Mouse (Mus musculus): ENCODE data around the gene Gsc2. TPM values are rescaled to one million over a fixed set of nuclear protein-coding genes. Genes with fewer than 3 reads are reported as not detected.

Gene Gsc2
- total and polyA plus RNA-seq, 3 experiments: not detected

DNA sequence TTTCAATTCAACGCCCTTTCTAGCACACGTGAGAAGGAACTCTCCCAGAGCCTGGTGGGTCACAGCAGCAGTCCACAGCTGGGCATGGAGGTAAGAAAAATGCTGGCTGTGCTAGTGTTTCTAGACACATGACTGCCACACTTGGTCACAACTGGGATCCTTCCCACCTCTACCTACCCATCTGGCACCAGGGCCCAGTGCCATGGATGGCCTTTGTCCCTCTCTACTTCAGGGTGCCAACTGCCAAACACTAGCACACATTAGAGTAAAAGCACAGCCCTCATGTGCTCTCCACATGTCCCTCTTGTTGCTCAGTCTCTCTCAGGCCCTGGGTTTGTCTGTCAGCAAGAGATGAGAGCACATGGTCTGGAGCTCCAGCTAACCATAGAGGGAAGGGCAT lies 14.8 kb upstream of the Gsc2 start:
- dilution Hi-C loops (cut with MboI; ENCODE audit: extremely low pct_ligation_motif_present, extremely low pct_unique_long_range_greater_than_20kb, low sequenced_read_pairs): no loop called here
- Histone ChIP-seq H3K27ac (ENCODE audit: insufficient read depth, low read depth) (no peak overlapping the region), H3K9ac (ENCODE audit: insufficient read depth, low read depth) (no peak overlapping the region), H3K79me2 (replicated peaks; ENCODE audit: control insufficient read depth, extremely low read depth, insufficient read depth, poor library complexity, severe bottlenecking) (no peaks in the 10 kb centered on the region), H3K4me2 (ENCODE audit: insufficient read depth, low read depth, poor library complexity, severe bottlenecking) (no peak overlapping the region), H3K36me3 (replicated peaks in 1 of 2; ENCODE audit: control insufficient read depth in 1 of 2, insufficient read depth in 1 of 2, low read length in 1 of 2) (peaks cover 18 to 24% of the 10 kb centered on the region in 2 experiments), H3K9me3 (replicated peaks; ENCODE audit: low read length) (no peaks in the 10 kb centered on the region), H3K4me3 (replicated peaks in 1 of 3; ENCODE audit: low read depth in 2 of 3, low read length in 2 of 3, poor library complexity in 1 of 3) (no peak overlapping the region), H3K27me3 (replicated peaks) (peaks cover 12% of the 10 kb centered on the region), H3K4me1 (ENCODE audit: control insufficient read depth in 1 of 2, insufficient read depth in 2 of 2) (peaks cover 7 to 32% of the 10 kb centered on the region in 2 experiments)
- in situ Hi-C loops (cut with MboI; ENCODE audit: low pct_ligation_motif_present, low pct_unique_long_range_greater_than_20kb, low sequenced_read_pairs): no loop called here
- TF ChIP-seq MEF2A (IDR thresholded peaks at IDR 0.05; ENCODE audit: borderline replicate concordance, low read depth, low read length) (no peak), CTCF (conservative IDR thresholded peaks at IDR 0.05 in 1 of 2, IDR thresholded peaks at IDR 0.05 in 1 of 2; ENCODE audit: low read depth in 2 of 2, low read length in 2 of 2) (no peak), UBTF (IDR thresholded peaks at IDR 0.05; ENCODE audit: low read depth, low read length) (no peak), ZMIZ1 (IDR thresholded peaks at IDR 0.05; ENCODE audit: low read depth, low read length) (no peak), ZKSCAN1 (IDR thresholded peaks at IDR 0.05; ENCODE audit: borderline replicate concordance, low read depth, low read length) (no peak), ETS1 (conservative IDR thresholded peaks at IDR 0.05; ENCODE audit: low read depth, low read length) (no peak), MYC (IDR thresholded peaks at IDR 0.05; ENCODE audit: low read depth, low read length) (no peak), PAX5 (IDR thresholded peaks at IDR 0.05; ENCODE audit: low read length) (no peak), SIN3A (IDR thresholded peaks at IDR 0.05; ENCODE audit: low read length) (no peak)
- DNase-seq (ENCODE audit: extremely low read depth): no peak

DNA sequence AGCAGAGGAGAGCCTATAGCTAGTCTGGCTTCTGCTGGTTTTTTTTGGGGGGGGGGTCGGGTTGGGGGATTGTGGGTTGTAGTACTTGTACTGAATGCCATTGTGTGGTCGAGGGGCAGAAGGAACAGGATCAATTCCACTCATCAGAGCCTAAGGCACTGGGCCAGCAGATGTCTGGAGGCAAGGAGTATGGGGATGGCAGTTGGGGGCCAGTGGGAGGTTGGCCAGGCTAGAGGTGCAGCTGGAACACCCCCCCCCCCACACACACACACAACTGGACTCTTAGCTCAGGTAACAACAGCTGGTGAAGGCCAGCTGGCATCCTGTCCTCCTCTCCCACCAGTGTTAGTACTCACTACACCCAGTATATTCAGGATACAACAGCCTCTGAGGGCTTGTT lies 14.4 kb upstream of the Gsc2 start:
- in situ Hi-C loops (cut with MboI; ENCODE audit: low pct_ligation_motif_present, low pct_unique_long_range_greater_than_20kb, low sequenced_read_pairs) (no loop called here), dilution Hi-C loops (cut with MboI; ENCODE audit: extremely low pct_ligation_motif_present, extremely low pct_unique_long_range_greater_than_20kb, low sequenced_read_pairs) (no loop called here)
- no peak for TF ChIP-seq ZKSCAN1 (IDR thresholded peaks at IDR 0.05; ENCODE audit: borderline replicate concordance, low read depth, low read length)
- no peak for TF ChIP-seq MYC (IDR thresholded peaks at IDR 0.05; ENCODE audit: low read depth, low read length)
- no peak for TF ChIP-seq IRF4 (IDR thresholded peaks at IDR 0.05; ENCODE audit: low read depth, low read length)
- peak overlapping the region in 2 of 3 experiments; percentile 73 to 83 for H3K4me3 ChIP-seq (replicated peaks in 1 of 3; ENCODE audit: low read depth in 2 of 3, low read length in 2 of 3, poor library complexity in 1 of 3)
- H3K27me3 ChIP-seq (replicated peaks): peaks cover 8% of the 10 kb centered on the region
- peak overlapping the region; percentile 52; the same call in 1 of the 2 replicates for H3K4me2 ChIP-seq (ENCODE audit: insufficient read depth, low read depth, poor library complexity, severe bottlenecking)
- peak overlapping the region; percentile 64 for H3K9ac ChIP-seq (ENCODE audit: insufficient read depth, low read depth)
- H3K9me3 ChIP-seq (replicated peaks; ENCODE audit: low read length): no peaks in the 10 kb centered on the region
- H3K36me3 ChIP-seq (replicated peaks in 1 of 2; ENCODE audit: control insufficient read depth in 1 of 2, insufficient read depth in 1 of 2, low read length in 1 of 2): peaks cover 19 to 28% of the 10 kb centered on the region in 2 experiments
- no peak for DNase-seq (ENCODE audit: extremely low read depth)
- no peaks in the 10 kb centered on the region for H3K79me2 ChIP-seq (replicated peaks; ENCODE audit: control insufficient read depth, extremely low read depth, insufficient read depth, poor library complexity, severe bottlenecking)
- H3K4me1 ChIP-seq (ENCODE audit: control insufficient read depth in 1 of 2, insufficient read depth in 2 of 2): peaks cover 7 to 28% of the 10 kb centered on the region in 2 experiments
- H3K27ac ChIP-seq (ENCODE audit: insufficient read depth, low read depth): no peak overlapping the region

DNA sequence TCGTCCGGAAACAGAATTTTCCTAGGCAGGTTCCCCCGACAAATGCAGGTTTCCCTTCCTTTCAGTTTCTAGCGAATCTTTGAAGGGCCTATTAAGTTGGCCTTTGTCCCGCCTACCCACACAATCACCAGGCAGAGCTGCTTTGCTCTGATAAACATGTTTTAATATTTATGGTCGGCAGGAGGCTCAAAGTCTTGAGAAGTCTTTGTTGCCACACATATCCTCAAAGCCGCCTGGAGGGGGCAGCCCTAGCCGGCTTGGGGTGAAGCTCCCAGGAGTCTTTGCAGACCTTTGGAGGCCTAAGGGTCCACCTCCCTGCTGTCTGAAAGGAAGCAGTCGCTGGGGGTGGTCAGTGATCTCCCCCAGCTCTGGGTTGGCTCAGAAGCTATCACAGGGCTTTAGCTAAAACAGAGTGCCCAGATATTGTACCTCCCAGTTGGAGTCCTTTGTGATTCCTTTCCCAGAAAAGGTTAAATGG lies 13.8 kb upstream of the Gsc2 start:
- Histone ChIP-seq H3K4me1 (ENCODE audit: control insufficient read depth in 1 of 2, insufficient read depth in 2 of 2) (peaks cover 7 to 32% of the 10 kb centered on the region in 2 experiments), H3K4me3 (replicated peaks in 1 of 3; ENCODE audit: low read depth in 2 of 3, low read length in 2 of 3, poor library complexity in 1 of 3) (peak overlapping the region; percentile 73 to 83 (median 83)), H3K79me2 (replicated peaks; ENCODE audit: control insufficient read depth, extremely low read depth, insufficient read depth, poor library complexity, severe bottlenecking) (no peaks in the 10 kb centered on the region), H3K9me3 (replicated peaks; ENCODE audit: low read length) (no peaks in the 10 kb centered on the region), H3K9ac (ENCODE audit: insufficient read depth, low read depth) (peak overlapping the region; percentile 83), H3K27ac (ENCODE audit: insufficient read depth, low read depth) (peak overlapping the region; percentile 43), H3K27me3 (replicated peaks) (peaks cover 3% of the 10 kb centered on the region), H3K36me3 (replicated peaks in 1 of 2; ENCODE audit: control insufficient read depth in 1 of 2, insufficient read depth in 1 of 2, low read length in 1 of 2) (peaks cover 19 to 34% of the 10 kb centered on the region in 2 experiments), H3K4me2 (ENCODE audit: insufficient read depth, low read depth, poor library complexity, severe bottlenecking) (peak overlapping the region; percentile 52)
- in situ Hi-C loops (cut with MboI; ENCODE audit: low pct_ligation_motif_present, low pct_unique_long_range_greater_than_20kb, low sequenced_read_pairs): no loop called here
- peak; percentile 95 for DNase-seq (ENCODE audit: extremely low read depth)
- dilution Hi-C loops (cut with MboI; ENCODE audit: extremely low pct_ligation_motif_present, extremely low pct_unique_long_range_greater_than_20kb, low sequenced_read_pairs): no loop called here
- TF ChIP-seq CTCF (conservative IDR thresholded peaks at IDR 0.05 in 1 of 2, IDR thresholded peaks at IDR 0.05 in 1 of 2; ENCODE audit: low read depth in 2 of 2, low read length in 2 of 2) (peak in 1 of 2 experiments; percentile 96; a peak in 2 of 4 replicates), JUN (IDR thresholded peaks at IDR 0.05; ENCODE audit: insufficient read depth, low read depth, low read length) (no peak), MYC (IDR thresholded peaks at IDR 0.05; ENCODE audit: low read depth, low read length) (0 out of 2 replicates have a peak, but pooled peaks have one; percentile 41), NELFE (IDR thresholded peaks at IDR 0.05; ENCODE audit: low read depth, low read length) (peak; percentile 31; the same call in 1 of the 2 replicates), GABPA (IDR thresholded peaks at IDR 0.05; ENCODE audit: insufficient replicate concordance, low read depth, low read length) (no peak), ZMIZ1 (IDR thresholded peaks at IDR 0.05; ENCODE audit: low read depth, low read length) (peak; percentile 24; the same call in 1 of the 2 replicates), TCF12 (IDR thresholded peaks at IDR 0.05; ENCODE audit: low read depth, low read length) (no peak), CHD2 (IDR thresholded peaks at IDR 0.05; ENCODE audit: low read length) (no peak), UBTF (IDR thresholded peaks at IDR 0.05; ENCODE audit: low read depth, low read length) (no peak), POLR2AphosphoS2 (IDR thresholded peaks at IDR 0.05; ENCODE audit: low read depth, low read length) (0 out of 2 replicates have a peak, but pooled peaks have one; percentile 20), ZNF384 (IDR thresholded peaks at IDR 0.05; ENCODE audit: low read depth, low read length) (no peak), E2F4 (IDR thresholded peaks at IDR 0.05; ENCODE audit: insufficient replicate concordance, low read depth, low read length) (no peak), HCFC1 (IDR thresholded peaks at IDR 0.05; ENCODE audit: low read depth, low read length) (peak; percentile 56; the same call in 1 of the 2 replicates), SIN3A (IDR thresholded peaks at IDR 0.05; ENCODE audit: low read length) (no peak), KAT2A (IDR thresholded peaks at IDR 0.05; ENCODE audit: insufficient replicate concordance, low read length) (no peak), IRF4 (IDR thresholded peaks at IDR 0.05; ENCODE audit: low read depth, low read length) (peak; percentile 62), MAZ (IDR thresholded peaks at IDR 0.05; ENCODE audit: low read depth, low read length) (0 out of 2 replicates have a peak, but pooled peaks have one; percentile 1), BHLHE40 (IDR thresholded peaks at IDR 0.05; ENCODE audit: low read depth, low read length) (no peak)
